Mouse (Mus musculus): ENCODE data around the gene Rbm14.

GRCm38 (mm10) chr19:4838526-4839140 is 27.2 kb upstream of the Rbm14 start:
- no peak for TF ChIP-seq CTCF (IDR thresholded peaks at IDR 0.05; ENCODE audit: low read depth)
- TF ChIP-seq EP300 (IDR thresholded peaks at IDR 0.05; ENCODE audit: low read depth), result no peak

All from heart, postnatal 0 days (tissue).